Mouse (Mus musculus) left cerebral cortex, adult 6 months (tissue): ENCODE measurements around the gene Slu7. TPM values are rescaled to one million over a fixed set of nuclear protein-coding genes. Genes with fewer than 3 reads are reported as not detected.

Experiments used
- long read RNA-seq, 2 experiments: library from polyadenylated mRNA; unstranded; transcript quantifications; one replicate each; pipeline ENCODE4 v2.0.0; 2019 to 2020
- polyA plus RNA-seq: library from polyadenylated mRNA; unstranded; fragments of <200 nt; fragmentation: Nextera tagmentation; gene quantifications from 2 replicates; pipeline ENCODE4 v1.2.3, GENCODE M21; 2021

Slu7 gene
- 35.9 and 61.4 TPM in 2 replicates for polyA plus RNA-seq
- long read RNA-seq, experiment 1, transcript Slu7-201 (16 exons, 3,625 nt) = major isoform, 25 of 133 reads
- long read RNA-seq, experiment 1, transcript Slu7-205 (16 exons, 1,662 nt) = minor isoform, 13 of 133 reads
- long read RNA-seq, experiment 1, partial matches to known transcripts = 55 of 133 reads
- long read RNA-seq, experiment 1, other reads (novel, unspliced or antisense) = 40 of 133 reads
- long read RNA-seq, experiment 2, transcript Slu7-205 (16 exons, 1,662 nt) = major isoform, 13 of 94 reads
- long read RNA-seq, experiment 2, partial matches to known transcripts = 73 of 94 reads
- long read RNA-seq, experiment 2, other reads (novel, unspliced or antisense) = 7 of 94 reads

DNA sequence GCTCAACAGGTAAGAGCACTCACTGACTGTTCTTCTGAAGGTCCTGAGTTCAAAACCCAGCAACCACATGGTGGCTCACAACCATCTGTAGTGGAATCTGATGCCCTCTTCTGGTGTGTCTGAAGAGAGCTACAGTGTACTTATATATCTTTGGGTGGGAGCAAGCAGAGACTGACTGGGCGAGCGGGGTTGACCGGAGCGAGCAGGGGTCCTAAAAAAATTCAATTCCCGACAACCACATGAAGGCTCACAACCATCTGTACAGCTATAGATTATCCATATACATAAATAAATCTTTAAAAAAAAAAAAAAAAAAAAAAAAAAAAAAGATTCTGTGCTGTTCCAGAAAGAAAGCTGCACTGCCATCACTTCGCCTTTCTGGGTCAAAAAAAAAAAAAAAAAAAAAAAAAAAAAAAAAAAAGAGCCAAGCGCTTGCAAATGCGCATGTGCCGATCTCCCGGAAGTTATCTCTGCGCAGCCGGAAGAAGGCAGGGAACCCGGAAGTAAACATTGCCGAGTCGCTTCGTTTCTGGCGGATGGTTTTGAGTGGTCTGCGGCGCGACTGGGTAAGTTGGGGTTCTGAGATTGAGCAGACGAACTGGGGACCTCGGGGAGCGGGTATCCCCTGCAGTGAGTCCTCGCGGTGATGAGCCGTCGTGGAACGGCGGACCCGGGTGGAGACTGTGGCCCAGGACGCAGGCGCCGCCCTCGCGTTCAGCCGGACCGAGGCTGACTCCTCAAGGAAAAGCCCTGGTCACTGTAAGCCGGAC is at the start of gene Slu7:
Slu7 (plus strand) TSS at position 491 of the 770 bp plus-strand sequence.

DNA sequence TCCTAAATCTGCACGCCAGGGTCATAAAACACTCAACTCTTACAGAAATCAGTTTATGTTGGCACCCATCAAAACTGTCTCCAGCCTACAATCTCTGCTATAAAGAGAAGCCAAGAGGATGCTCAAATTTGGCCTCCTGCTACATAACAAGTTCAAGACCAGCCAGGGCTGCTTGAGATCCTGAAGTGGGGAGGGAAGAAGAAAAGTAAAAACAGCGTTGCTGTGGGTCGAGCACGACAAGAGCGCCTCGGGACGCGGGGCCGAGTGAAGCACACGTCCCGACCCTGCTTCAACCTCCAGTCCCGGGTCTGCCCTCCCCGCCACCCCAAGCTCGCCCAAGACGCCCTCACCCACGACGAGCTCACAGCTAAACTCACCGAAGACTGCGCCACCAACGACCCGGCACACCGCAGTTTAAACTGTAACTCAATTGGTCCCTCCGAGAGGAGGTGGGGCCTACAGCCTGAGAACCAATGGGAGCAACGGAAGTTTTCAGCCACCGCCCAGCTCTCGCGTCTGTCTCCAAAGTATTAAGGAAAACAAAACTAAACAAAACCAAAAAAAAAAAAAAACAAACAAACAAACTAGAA is 7.6 kb upstream of the Slu7 start, which contains the start of gene Pttg1:
Pttg1 (minus strand) TSS at position 428 of the 590 bp plus-strand sequence.

GRCm38 (mm10) chr11:43474225-43474774 is 40.8 kb downstream of the Slu7 start, which contains the start of gene C1qtnf2:
Gene C1qtnf2 (plus strand): TSS chr11:43474276.

Other genes starting within 250 kb of the Slu7 start
- gene Pttg1, start 7.5 kb upstream of the Slu7 start, polyA plus RNA-seq = 238 and 290 TPM in 2 replicates
- 2.8 and 2.9 TPM in 2 replicates for gene C1qtnf2, start 40.5 kb downstream of the Slu7 start, polyA plus RNA-seq
- gene Ccnjl, start 95.0 kb downstream of the Slu7 start, polyA plus RNA-seq = 1.1 and 1.6 TPM in 2 replicates
- gene 4933415A04Rik, start 153.3 kb downstream of the Slu7 start, polyA plus RNA-seq = 1.2 and 1.8 TPM in 2 replicates
- gene Fabp6, start 167.8 kb downstream of the Slu7 start, polyA plus RNA-seq = not detected in 2 replicates
- gene Pwwp2a, start 248.3 kb downstream of the Slu7 start, polyA plus RNA-seq = 7.4 and 10.2 TPM in 2 replicates